Mouse (Mus musculus) MEL (cell line): ENCODE results near the gene Rnf157. TPM values are rescaled to one million over a fixed set of nuclear protein-coding genes. Genes with fewer than 3 reads are reported as not detected.

Source experiments
- DNase-seq: peaks from one replicate; pipeline ENCODE4 v3.0.0; 2011; ENCODE audit warnings: low read depth, low spot score
- H3K27ac ChIP-seq: 2 replicates; pipeline ENCODE4 v1.5.1; 2012; ENCODE audit warnings: low read depth, mild to moderate bottlenecking, control low read depth, low read length, moderate library complexity; ENCODE audit not compliant: control insufficient read depth
- H3K27me3 ChIP-seq, 2 experiments: fragments of 150-350 bp in 1 of 2; sonication (generic) in 1 of 2; 2 replicates each; pipeline ENCODE4 v1.6.1; 2012; ENCODE audit warnings: low read length in 2 of 2, mild to moderate bottlenecking in 2 of 2, improper control_type of control experiment in 1 of 2, moderate library complexity in 1 of 2; ENCODE audit not compliant: insufficient read depth in 2 of 2, control insufficient read depth in 1 of 2
- H3K36me3 ChIP-seq, 2 experiments: 2 replicates each; pipeline ENCODE4 v1.6.1; 2012 to 2014; ENCODE audit warnings: low read length in 2 of 2, improper control_type of control experiment in 1 of 2, inconsistent platforms in 1 of 2, mild to moderate bottlenecking in 1 of 2; ENCODE audit not compliant: insufficient read depth in 2 of 2, control insufficient read depth in 1 of 2
- H3K4me1 ChIP-seq, 2 experiments: fragments of 150-350 bp in 1 of 2; sonication (generic) in 1 of 2; 2 replicates each; pipeline ENCODE4 v1.6.1; 2012; ENCODE audit warnings: low read length in 2 of 2, improper control_type of control experiment in 1 of 2, mild to moderate bottlenecking in 1 of 2; ENCODE audit not compliant: insufficient read depth in 2 of 2, control insufficient read depth in 1 of 2
- H3K4me3 ChIP-seq, 2 experiments: fragments of 150-350 bp in 1 of 2; sonication (generic) in 1 of 2; 2 replicates each; pipeline ENCODE4 v1.5.1; 2012; ENCODE audit warnings: low read depth in 2 of 2, low read length in 2 of 2, mild to moderate bottlenecking in 2 of 2, moderate library complexity in 2 of 2, control low read depth in 1 of 2, improper control_type of control experiment in 1 of 2; ENCODE audit not compliant: control insufficient read depth in 1 of 2, insufficient read depth in 1 of 2
- H3K79me2 ChIP-seq: 2 replicates; pipeline ENCODE4 v1.6.1; 2012; ENCODE audit warnings: mild to moderate bottlenecking, low read length, moderate library complexity; ENCODE audit not compliant: control insufficient read depth, poor library complexity, insufficient read depth
- H3K9ac ChIP-seq: 2 replicates; pipeline ENCODE4 v1.6.1; 2012; ENCODE audit warnings: low read depth, mild to moderate bottlenecking, control low read depth, low read length, moderate library complexity; ENCODE audit not compliant: control insufficient read depth, poor library complexity, severe bottlenecking
- H3K9me3 ChIP-seq: fragments of 150-350 bp; sonication (generic); replicated peaks from 2 replicates; pipeline ENCODE4 v1.6.1; 2012; ENCODE audit warnings: mild to moderate bottlenecking, low read length, improper control_type of control experiment, moderate library complexity; ENCODE audit not compliant: insufficient read depth
- CTCF ChIP-seq, 3 experiments: IDR thresholded peaks in 2 of 3; conservative IDR thresholded peaks in 1 of 3; 2 replicates each; pipeline ENCODE4 v1.5.1; 2011 to 2012; ENCODE audit warnings: low read length in 3 of 3, low read depth in 2 of 3, mild to moderate bottlenecking in 2 of 3, improper control_type of control experiment in 1 of 3, inconsistent platforms in 1 of 3, mixed read lengths in 1 of 3, moderate library complexity in 1 of 3; ENCODE audit not compliant: control insufficient read depth in 1 of 3, insufficient read depth in 1 of 3, poor library complexity in 1 of 3, severe bottlenecking in 1 of 3
- ELF1 ChIP-seq: IDR thresholded peaks from 2 replicates; pipeline ENCODE4 v1.6.1; 2014; ENCODE audit warnings: low read depth, mild to moderate bottlenecking, inconsistent platforms, low read length, improper control_type of control experiment, moderate library complexity
- EP300 ChIP-seq, 2 experiments: IDR thresholded peaks; 2 replicates each; pipeline ENCODE4 v1.6.1; 2011; ENCODE audit warnings: improper control_type of control experiment in 2 of 2, low read length in 2 of 2, low read depth in 1 of 2, mild to moderate bottlenecking in 1 of 2
- ETS1 ChIP-seq: IDR thresholded peaks from 2 replicates; pipeline ENCODE4 v1.6.1; 2012; ENCODE audit warnings: low read depth, mild to moderate bottlenecking, inconsistent platforms, low read length, improper control_type of control experiment, moderate library complexity
- GATA1 ChIP-seq: IDR thresholded peaks from 2 replicates; pipeline ENCODE4 v1.6.1; 2011; ENCODE audit warnings: low read depth, low read length, improper control_type of control experiment
- JUND ChIP-seq: IDR thresholded peaks from 2 replicates; pipeline ENCODE4 v1.6.1; 2011; ENCODE audit warnings: low read depth, mild to moderate bottlenecking, improper control_type of control experiment, low read length
- MAFK ChIP-seq: IDR thresholded peaks from 2 replicates; pipeline ENCODE4 v1.6.1; 2011; ENCODE audit warnings: low read depth, mild to moderate bottlenecking, low read length, improper control_type of control experiment, borderline replicate concordance
- MAX ChIP-seq: IDR thresholded peaks from 2 replicates; pipeline ENCODE4 v1.6.1; 2011; ENCODE audit warnings: low read length, improper control_type of control experiment
- MEF2A ChIP-seq: IDR thresholded peaks from 2 replicates; pipeline ENCODE4 v1.6.1; 2014; ENCODE audit warnings: low read depth, mild to moderate bottlenecking, inconsistent platforms, low read length, improper control_type of control experiment; ENCODE audit not compliant: poor library complexity, insufficient replicate concordance, severe bottlenecking; ENCODE audit errors: extremely low read depth
- MXI1 ChIP-seq: IDR thresholded peaks from 2 replicates; pipeline ENCODE4 v1.6.1; 2011; ENCODE audit warnings: mild to moderate bottlenecking, low read depth, low read length, improper control_type of control experiment
- NELFE ChIP-seq: IDR thresholded peaks from 2 replicates; pipeline ENCODE4 v1.6.1; 2011; ENCODE audit warnings: low read depth, low read length, improper control_type of control experiment
- NRF1 ChIP-seq: IDR thresholded peaks from 2 replicates; pipeline ENCODE4 v1.6.1; 2014; ENCODE audit warnings: low read depth, mild to moderate bottlenecking, inconsistent platforms, low read length, improper control_type of control experiment, moderate library complexity; ENCODE audit not compliant: poor library complexity, insufficient read depth, severe bottlenecking
- RAD21 ChIP-seq: IDR thresholded peaks from 2 replicates; pipeline ENCODE4 v1.6.1; 2011; ENCODE audit warnings: mild to moderate bottlenecking, low read depth, low read length, improper control_type of control experiment
- RCOR1 ChIP-seq: IDR thresholded peaks from 2 replicates; pipeline ENCODE4 v1.6.1; 2012; ENCODE audit warnings: low read depth, mild to moderate bottlenecking, inconsistent platforms, low read length, improper control_type of control experiment
- SIN3A ChIP-seq: IDR thresholded peaks from 2 replicates; pipeline ENCODE4 v1.6.1; 2012; ENCODE audit warnings: low read length, improper control_type of control experiment, inconsistent platforms
- SMC3 ChIP-seq: IDR thresholded peaks from 2 replicates; pipeline ENCODE4 v1.6.1; 2011; ENCODE audit warnings: low read depth, low read length, improper control_type of control experiment
- UBTF ChIP-seq: IDR thresholded peaks from 2 replicates; pipeline ENCODE4 v1.6.1; 2012; ENCODE audit warnings: low read depth, mild to moderate bottlenecking, inconsistent platforms, low read length, improper control_type of control experiment, moderate library complexity, borderline replicate concordance; ENCODE audit not compliant: insufficient read depth
- polyA plus RNA-seq, 2 experiments: library from polyadenylated mRNA; stranded (reverse) in 1 of 2; unstranded in 1 of 2; fragments of >175 nt in 1 of 2; fragments of >200 nt in 1 of 2; gene quantifications; 2 replicates each; pipeline versions ENCODE4 v1.2.1 to v1.2.4; 2012; ENCODE audit warnings: low replicate concordance in 2 of 2, low read depth in 1 of 2; ENCODE audit not compliant: insufficient read length in 2 of 2, insufficient read depth in 1 of 2, missing spikeins in 1 of 2
- total RNA-seq: library from RNA; depleted of rRNA; stranded (reverse); fragments of 300-350 nt; gene quantifications from 2 replicates; pipeline ENCODE4 v1.2.3, GENCODE M21; 2012; rRNA removed

Rnf157 gene
- total and polyA plus RNA-seq, 3 experiments = 7.5 to 10.9 TPM; not detected in 1

DNA sequence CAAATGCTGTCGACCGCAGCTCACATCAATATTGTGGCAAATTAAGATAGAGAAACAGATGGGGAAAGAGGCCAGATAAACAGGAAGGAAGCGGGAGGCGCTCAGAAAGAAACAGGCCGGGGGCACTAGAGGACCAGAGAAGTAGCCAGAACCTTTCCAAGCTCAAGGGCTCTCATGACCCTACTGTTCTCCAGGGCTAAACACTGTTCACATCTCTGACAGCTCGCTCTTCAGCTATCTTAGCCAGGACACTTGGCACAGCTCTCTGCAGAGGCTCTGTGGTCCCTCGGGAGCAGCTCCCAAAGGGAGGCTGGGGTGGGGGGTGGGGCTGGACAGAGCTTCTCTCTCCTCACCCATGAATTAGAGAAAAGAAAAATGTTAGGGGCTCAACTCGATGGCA, 122.3 kb downstream of the Rnf157 start:
- Histone ChIP-seq H3K4me1 (no peaks in the 10 kb centered on the region), H3K27ac (no peak overlapping the region), H3K36me3 (peaks cover 0 to 2% of the 10 kb centered on the region in 2 experiments; a peak in 1 of 4 replicates), H3K79me2 (no peaks in the 10 kb centered on the region), H3K9ac (no peak overlapping the region), H3K27me3 (no peaks in the 10 kb centered on the region), H3K9me3 (no peaks in the 10 kb centered on the region), H3K4me3 (no peak overlapping the region)
- TF ChIP-seq ETS1 (no peak), CTCF (IDR thresholded peaks at IDR 0.05 in 2 of 3, conservative IDR thresholded peaks at IDR 0.05 in 1 of 3; ENCODE audit: control insufficient read depth in 1 of 3, insufficient read depth in 1 of 3, low read depth in 2 of 3, low read length in 3 of 3, poor library complexity in 1 of 3, severe bottlenecking in 1 of 3) (no peak), UBTF (no peak), JUND (no peak), RCOR1 (no peak), NRF1 (no peak), MAX (no peak), NELFE (no peak), EP300 (IDR thresholded peaks at IDR 0.05; ENCODE audit: low read depth in 1 of 2, low read length in 2 of 2) (no peak), MAFK (no peak), GATA1 (no peak)
- no peak for DNase-seq

DNA sequence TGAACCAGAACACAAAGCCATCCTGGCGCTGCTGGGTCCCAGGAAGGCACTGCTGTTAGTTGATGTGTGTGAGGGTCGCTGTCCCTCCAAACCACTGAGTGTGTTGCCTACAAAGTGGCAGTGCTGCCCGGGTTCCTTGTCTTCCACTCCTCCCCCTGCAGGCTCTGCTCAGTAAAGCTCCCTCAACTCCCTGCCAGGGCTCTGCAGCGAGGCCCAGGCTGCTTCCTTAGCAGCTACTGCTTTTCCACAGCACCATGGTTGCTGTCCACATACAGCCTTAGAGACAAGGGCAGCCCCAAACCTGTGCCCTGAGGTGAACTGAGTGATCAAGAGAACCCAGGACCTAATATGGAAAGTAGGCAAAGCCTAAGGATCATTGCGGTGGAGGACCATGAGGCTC, 125.5 kb downstream of the Rnf157 start:
- Histone ChIP-seq H3K36me3 (0 out of 4 replicates have a peak, but pooled peaks cover 0 to 2% of the 10 kb centered on the region in 2 experiments), H3K9ac (no peak overlapping the region), H3K9me3 (no peaks in the 10 kb centered on the region), H3K27ac (no peak overlapping the region), H3K4me3 (no peak overlapping the region), H3K27me3 (no peaks in the 10 kb centered on the region), H3K79me2 (no peaks in the 10 kb centered on the region), H3K4me1 (no peaks in the 10 kb centered on the region)
- TF ChIP-seq NRF1 (no peak), MEF2A (no peak), SIN3A (no peak), CTCF (IDR thresholded peaks at IDR 0.05 in 2 of 3, conservative IDR thresholded peaks at IDR 0.05 in 1 of 3; ENCODE audit: control insufficient read depth in 1 of 3, insufficient read depth in 1 of 3, low read depth in 2 of 3, low read length in 3 of 3, poor library complexity in 1 of 3, severe bottlenecking in 1 of 3) (no peak), ELF1 (no peak), SMC3 (no peak), JUND (no peak), RAD21 (no peak), MXI1 (no peak), MAX (no peak)
- DNase-seq = no peak

Other genes with a start within 250 kb of the Rnf157 start
- 29.0 and 32.5 TPM in 2 replicates for gene Fbf1, start 244.9 kb downstream of the Rnf157 start, total RNA-seq
- 10 to 100 TPM in 1 of 2 experiments, not detected in 1; 29.2 TPM for gene Fbf1, start 244.9 kb downstream of the Rnf157 start, polyA plus RNA-seq
- gene Ten1, start 214.2 kb downstream of the Rnf157 start, total RNA-seq = 57.9 and 60.8 TPM in 2 replicates
- 10 to 100 TPM in 1 of 2 experiments, not detected in 1; 66.9 TPM for gene Ten1, start 214.2 kb downstream of the Rnf157 start, polyA plus RNA-seq
- 16.4 and 16.8 TPM in 2 replicates for gene Acox1, start 214.0 kb downstream of the Rnf157 start, total RNA-seq
- 10 to 100 TPM in 1 of 2 experiments, not detected in 1; 16.1 TPM for gene Acox1, start 214.0 kb downstream of the Rnf157 start, polyA plus RNA-seq
- gene Evpl, start 175.0 kb downstream of the Rnf157 start, total RNA-seq = 0.26 and 0.39 TPM in 2 replicates
- gene Evpl, start 175.0 kb downstream of the Rnf157 start, polyA plus RNA-seq = under 1 TPM in 1 of 2 experiments, not detected in 1; 0.78 TPM
- gene Srp68, start 138.8 kb downstream of the Rnf157 start, total RNA-seq = 163 and 180 TPM in 2 replicates
- 100 to 1,000 TPM; 146 to 228 TPM for gene Srp68, start 138.8 kb downstream of the Rnf157 start, polyA plus RNA-seq
- gene Galr2, start 132.1 kb downstream of the Rnf157 start, total RNA-seq = 0.20 and 0.35 TPM in 2 replicates
- 1 to 10 TPM in 1 of 2 experiments, not detected in 1; 1.2 TPM for gene Galr2, start 132.1 kb downstream of the Rnf157 start, polyA plus RNA-seq
- 41.0 and 49.0 TPM in 2 replicates for gene Exoc7, start 105.8 kb downstream of the Rnf157 start, total RNA-seq
- 100 to 1,000 TPM in 1 of 2 experiments, 10 to 100 TPM in 1; 45.4 to 526 TPM for gene Exoc7, start 105.8 kb downstream of the Rnf157 start, polyA plus RNA-seq
- 0.08 TPM in 1 of 2 replicates, not detected in the other for gene Foxj1, start 77.6 kb downstream of the Rnf157 start, total RNA-seq
- under 1 TPM in 1 of 2 experiments, not detected in 1; 0.07 TPM for gene Foxj1, start 77.6 kb downstream of the Rnf157 start, polyA plus RNA-seq
- gene Ubald2, start 21.1 kb upstream of the Rnf157 start, total RNA-seq = 56.8 and 66.2 TPM in 2 replicates
- 10 to 100 TPM in 1 of 2 experiments, not detected in 1; 77.7 TPM for gene Ubald2, start 21.1 kb upstream of the Rnf157 start, polyA plus RNA-seq
- gene Qrich2, start 53.2 kb upstream of the Rnf157 start, total RNA-seq = not detected in 2 replicates
- under 1 TPM in 1 of 2 experiments, not detected in 1; 0.11 TPM for gene Qrich2, start 53.2 kb upstream of the Rnf157 start, polyA plus RNA-seq
- gene Prpsap1, start 81.2 kb upstream of the Rnf157 start, total RNA-seq = 142 and 155 TPM in 2 replicates
- gene Prpsap1, start 81.2 kb upstream of the Rnf157 start, polyA plus RNA-seq = 100 to 1,000 TPM in 1 of 2 experiments, not detected in 1; 112 TPM
- 77.5 and 127 TPM in 2 replicates for gene Sphk1, start 117.9 kb upstream of the Rnf157 start, total RNA-seq
- gene Sphk1, start 117.9 kb upstream of the Rnf157 start, polyA plus RNA-seq = 10 to 100 TPM in 1 of 2 experiments, not detected in 1; 53.5 TPM
- gene Ube2o, start 168.4 kb upstream of the Rnf157 start, total RNA-seq = 22.9 and 31.1 TPM in 2 replicates
- gene Ube2o, start 168.4 kb upstream of the Rnf157 start, polyA plus RNA-seq = 10 to 100 TPM in 1 of 2 experiments, not detected in 1; 42.8 TPM
- gene Aanat, start 173.4 kb upstream of the Rnf157 start, total RNA-seq = not detected in 2 replicates
- gene Aanat, start 173.4 kb upstream of the Rnf157 start, polyA plus RNA-seq = not detected
- gene Rhbdf2, start 214.0 kb upstream of the Rnf157 start, total RNA-seq = 6.4 and 7.7 TPM in 2 replicates
- 10 to 100 TPM in 1 of 2 experiments, not detected in 1; 13.7 TPM for gene Rhbdf2, start 214.0 kb upstream of the Rnf157 start, polyA plus RNA-seq
- 50.0 and 72.2 TPM in 2 replicates for gene Prcd, start 240.5 kb upstream of the Rnf157 start, total RNA-seq
- gene Prcd, start 240.5 kb upstream of the Rnf157 start, polyA plus RNA-seq = 10 to 100 TPM in 1 of 2 experiments, not detected in 1; 44.4 TPM
- 2.1 and 2.2 TPM in 2 replicates for gene Cygb, start 241.3 kb upstream of the Rnf157 start, total RNA-seq
- gene Cygb, start 241.3 kb upstream of the Rnf157 start, polyA plus RNA-seq = 1 to 10 TPM in 1 of 2 experiments, not detected in 1; 8.7 TPM